Mouse (Mus musculus) 416B (cell line): ENCODE results near the gene Spata31d1a.
"Not testable (repeated sequence)": the region's sequence is repeated elsewhere in the genome, so short reads cannot be mapped to it uniquely, and the experiment has no call there.

Experiments
- DNase-seq: peaks from one replicate; pipeline ENCODE4 v3.0.0; 2011; ENCODE audit warnings: low read depth

Spata31d1a gene

DNA sequence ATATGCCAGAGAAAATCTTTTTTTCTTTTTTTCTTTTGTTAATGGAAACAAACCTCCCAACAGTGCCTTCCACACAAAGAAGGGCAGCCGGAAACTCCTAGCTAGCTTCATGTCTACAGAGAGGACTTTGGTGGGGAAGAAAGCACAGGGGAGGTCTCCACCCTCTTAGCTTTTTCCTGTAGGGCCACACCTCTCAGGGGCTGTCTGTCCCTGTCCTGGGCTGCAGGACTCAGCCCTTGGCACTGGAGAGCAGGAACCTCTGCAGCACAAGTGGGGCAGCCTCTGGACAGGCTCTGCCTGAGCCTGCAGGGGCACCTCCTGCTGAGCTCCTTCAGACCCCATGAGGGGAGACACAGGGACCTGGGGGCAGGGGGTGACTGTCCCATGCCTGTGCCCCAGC is 10.0 kb downstream of the Spata31d1a start:
- not testable (repeated sequence) for DNase-seq

DNA sequence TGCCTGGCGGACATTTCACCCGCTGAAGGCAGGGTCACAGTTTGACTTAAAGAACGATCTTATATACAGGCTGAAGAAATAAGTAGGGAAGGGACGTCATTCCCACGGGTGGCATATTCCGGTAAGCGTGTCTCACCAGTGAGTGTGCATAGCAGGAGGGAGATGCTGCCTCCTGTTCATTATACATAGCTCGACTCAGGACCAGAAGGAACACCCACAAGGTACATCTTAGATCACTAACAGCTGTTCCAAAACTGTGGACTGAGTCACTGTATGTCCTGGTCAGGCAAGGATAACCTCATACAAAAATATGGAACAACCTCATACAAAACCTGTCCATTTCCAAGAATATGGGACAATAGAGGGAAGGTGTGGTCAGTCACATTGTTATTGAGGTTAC is 11.0 kb downstream of the Spata31d1a start:
- DNase-seq, result no peak

DNA sequence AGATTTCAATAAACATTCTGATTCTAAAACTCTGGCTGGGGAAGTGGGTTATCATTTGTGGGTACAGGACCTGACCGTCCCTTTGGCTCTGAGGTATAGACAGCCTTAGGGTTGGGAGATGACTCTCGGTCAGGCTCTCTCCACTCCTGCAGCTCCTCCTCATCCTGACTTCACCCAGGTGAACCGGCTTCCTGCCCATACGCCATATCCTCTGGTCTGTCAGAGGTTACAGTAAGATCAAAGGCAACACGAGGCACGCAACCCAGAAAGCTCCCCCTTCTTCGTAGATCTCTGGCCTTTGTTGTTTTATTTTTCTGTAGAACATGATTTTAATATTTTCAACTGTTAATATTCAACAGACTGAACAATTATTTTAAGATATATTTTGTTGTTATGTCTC is 14.3 kb downstream of the Spata31d1a start:
- no peak for DNase-seq

DNA sequence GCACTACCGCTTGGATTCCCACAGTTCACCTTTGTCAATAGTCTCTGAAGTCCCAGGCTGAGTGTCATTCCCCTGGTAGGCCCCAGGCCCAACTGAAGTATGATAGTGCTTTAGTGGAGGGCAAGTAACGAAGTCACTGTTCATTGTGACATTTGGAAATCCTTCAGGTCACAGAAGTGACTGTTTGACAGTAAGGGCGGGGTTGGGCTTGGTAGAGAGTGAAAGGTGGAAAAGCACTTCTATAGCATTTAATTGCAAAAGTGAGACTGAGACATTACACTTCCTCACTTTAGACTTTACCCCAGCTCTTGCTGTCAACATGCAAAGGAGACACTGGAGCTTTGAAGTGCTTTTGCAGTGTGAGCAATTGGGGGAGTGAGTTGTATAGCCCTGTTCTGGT is 16.1 kb downstream of the Spata31d1a start, which contains the start of gene 4921517D22Rik:
4921517D22Rik (minus strand) TSS at position 101 of the 400 bp plus-strand sequence.
- DNase-seq, result no peak

DNA sequence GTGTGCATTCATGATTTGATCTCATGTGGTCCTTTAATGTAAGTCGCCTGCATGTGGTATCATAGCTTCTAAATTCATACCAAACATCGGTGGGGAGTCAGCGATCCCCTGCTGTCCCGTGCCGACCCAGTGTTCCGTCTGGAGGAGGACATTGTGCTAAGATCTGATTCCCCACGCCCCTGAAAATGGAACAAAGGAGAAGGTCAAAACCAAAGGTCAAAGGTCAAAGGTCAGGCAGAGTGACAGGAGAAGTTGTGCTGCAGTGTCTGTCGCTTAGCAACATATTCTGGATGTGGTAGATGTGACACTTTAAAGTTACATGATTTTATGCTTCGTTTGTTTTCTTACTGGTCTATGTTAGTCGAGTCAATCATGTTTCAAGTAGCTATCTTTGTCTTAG is 18.7 kb downstream of the Spata31d1a start:
- no peak for DNase-seq

DNA sequence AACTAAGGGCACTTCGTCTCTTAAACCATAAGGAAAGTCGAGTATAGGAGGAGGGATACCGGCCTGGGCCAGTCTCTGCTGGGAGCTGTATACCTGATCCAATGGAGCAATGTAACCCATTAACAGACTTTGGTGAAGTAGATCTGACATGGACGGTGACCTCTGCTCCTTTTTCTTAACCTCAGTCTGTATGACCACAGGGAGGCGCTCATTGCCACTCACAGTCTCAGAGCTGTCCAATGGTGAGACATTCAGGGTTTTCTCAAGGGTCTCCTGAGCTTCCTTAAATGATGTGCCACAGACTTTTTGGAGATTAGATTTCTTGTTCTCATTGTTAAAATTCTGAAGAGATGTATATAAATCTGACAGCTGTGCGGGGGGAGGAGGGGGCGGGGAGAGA is 19.6 kb downstream of the Spata31d1a start:
- no peak for DNase-seq

DNA sequence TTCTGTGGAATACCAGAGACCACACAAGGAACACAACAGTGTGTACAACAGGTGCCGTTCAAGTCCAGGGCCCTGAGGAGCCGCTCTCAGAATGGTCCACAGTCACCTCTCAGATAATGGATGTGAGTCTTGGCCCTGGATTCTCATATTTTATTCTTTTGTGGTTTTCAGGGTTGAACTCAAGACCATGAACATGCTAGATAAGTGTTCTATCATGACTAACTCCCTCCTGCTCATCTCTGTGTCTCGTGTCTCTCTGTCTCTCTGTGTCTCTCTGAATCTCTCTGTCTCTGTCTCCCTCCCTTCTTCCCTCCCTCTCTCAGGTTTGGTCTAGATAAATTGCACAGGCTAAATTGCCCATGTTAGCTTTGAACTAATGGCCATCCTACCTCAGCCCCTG is 20.3 kb downstream of the Spata31d1a start:
- DNase-seq, result no peak

DNA sequence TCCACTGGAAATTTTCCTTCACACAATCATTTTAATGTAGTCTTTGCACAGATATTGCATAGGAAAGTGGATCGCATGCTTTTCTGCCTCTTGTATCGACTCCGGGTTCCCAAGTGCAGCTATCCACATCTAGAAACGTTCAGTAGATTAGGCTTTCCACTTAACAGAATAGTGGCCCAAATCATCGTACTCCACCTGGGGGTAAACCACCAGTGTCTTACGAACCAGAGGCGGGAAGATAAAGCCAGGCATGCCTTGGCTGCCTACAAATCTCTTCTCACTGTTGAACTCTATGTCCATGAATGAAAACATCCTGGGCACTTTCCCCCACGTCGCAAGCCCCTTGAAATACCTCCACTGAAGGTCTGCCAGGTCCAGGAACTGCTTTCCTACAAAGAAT is 20.8 kb downstream of the Spata31d1a start:
- DNase-seq, result no peak

DNA sequence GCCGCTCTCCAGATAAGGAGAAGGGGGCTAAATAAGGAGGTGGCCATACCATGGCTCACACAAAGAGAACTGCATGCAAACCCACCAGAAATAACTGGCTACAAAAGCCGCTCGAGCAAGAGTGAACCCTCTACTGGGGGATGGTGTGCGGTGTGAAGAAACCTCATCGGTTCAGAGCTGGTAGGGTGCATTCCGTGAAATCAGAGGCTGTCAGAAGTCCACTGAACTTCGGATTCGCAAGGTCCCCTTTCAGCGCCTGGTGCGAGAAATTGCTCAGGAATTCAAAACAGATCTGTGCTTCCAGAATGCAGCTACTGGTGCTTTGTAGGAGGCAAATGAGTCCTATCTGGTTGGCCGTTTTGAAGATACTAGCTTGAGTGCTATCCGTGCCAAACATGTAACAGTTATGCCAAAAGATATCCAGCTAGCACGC is 21.8 kb downstream of the Spata31d1a start:
- DNase-seq, result no peak

DNA sequence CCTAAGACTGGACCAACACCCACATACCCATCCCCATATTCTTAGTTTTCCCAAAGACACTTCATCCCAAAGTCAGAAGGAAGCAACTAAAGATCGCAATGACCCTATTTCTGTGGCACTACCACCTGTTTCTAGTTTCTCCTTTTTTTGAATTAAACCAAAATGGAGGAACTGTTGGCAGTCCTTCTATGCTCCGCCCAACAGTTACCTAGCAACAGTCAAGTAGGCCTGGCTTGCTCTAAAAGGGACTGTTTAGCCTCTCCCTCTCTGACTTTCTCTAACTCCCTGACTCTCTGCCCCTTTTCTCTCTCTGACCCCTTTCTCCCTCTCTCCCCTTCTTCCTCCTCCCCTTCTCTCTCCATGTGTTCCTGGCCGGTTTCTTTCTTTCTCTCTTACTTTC is 24.9 kb downstream of the Spata31d1a start:
- DNase-seq, result no peak

DNA sequence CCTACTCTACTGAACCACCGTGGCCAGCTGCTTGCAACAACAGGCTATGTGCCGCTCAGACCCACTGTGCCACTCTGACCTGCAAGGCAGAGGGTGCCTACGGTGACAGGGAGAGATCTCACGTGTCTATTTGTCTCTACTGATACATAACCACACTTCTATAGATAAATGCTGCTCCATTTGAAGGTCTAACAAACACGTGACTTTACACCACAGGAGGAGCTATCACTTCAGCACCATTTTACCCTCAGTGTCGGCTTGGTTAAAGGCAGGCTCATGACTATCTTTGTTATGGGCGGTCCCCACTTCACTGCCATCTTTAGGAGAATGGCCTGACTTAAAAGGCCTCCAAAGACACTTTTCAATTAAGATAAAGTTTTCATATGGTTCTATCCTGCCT is 27.5 kb downstream of the Spata31d1a start:
- DNase-seq, result peak; percentile 57

DNA sequence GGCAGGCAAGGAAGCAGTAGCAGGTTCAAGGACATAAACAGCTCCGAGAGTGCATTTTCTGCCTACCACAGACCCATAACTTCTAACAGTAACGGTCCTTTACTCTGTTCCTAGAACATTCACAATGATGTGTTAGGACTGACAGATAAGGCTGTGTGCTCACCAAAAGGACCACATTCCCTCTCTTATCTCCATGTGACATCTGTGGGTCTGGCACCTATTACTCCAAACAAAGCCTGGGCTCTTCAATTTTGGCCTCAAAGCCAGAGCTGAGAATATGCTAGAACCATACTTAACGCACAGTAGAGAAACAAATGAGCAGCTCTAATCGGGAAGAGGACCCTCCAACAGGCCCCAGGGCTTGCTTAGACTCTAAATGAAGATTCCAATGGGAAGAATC is 30.2 kb downstream of the Spata31d1a start:
- peak; percentile 53 for DNase-seq

DNA sequence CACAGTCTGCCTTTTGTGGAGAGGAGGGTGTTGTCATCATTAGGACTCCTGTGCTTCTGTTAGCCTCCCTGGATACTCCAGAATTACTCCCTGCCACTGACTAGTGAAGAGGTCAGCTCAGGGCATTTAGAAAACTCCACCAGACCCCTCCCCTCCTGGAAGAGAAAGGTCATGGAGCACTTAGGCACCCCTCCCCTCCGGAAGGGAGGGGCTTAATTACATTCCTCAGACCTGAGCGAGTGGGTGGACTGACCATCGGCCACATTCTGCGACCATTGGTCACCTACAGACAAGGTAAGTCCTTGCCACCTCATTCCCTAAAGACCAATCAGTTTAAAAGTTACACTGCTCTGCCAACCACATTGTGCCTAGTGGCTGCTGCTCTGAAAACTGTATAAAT is 30.8 kb downstream of the Spata31d1a start:
- no peak for DNase-seq

DNA sequence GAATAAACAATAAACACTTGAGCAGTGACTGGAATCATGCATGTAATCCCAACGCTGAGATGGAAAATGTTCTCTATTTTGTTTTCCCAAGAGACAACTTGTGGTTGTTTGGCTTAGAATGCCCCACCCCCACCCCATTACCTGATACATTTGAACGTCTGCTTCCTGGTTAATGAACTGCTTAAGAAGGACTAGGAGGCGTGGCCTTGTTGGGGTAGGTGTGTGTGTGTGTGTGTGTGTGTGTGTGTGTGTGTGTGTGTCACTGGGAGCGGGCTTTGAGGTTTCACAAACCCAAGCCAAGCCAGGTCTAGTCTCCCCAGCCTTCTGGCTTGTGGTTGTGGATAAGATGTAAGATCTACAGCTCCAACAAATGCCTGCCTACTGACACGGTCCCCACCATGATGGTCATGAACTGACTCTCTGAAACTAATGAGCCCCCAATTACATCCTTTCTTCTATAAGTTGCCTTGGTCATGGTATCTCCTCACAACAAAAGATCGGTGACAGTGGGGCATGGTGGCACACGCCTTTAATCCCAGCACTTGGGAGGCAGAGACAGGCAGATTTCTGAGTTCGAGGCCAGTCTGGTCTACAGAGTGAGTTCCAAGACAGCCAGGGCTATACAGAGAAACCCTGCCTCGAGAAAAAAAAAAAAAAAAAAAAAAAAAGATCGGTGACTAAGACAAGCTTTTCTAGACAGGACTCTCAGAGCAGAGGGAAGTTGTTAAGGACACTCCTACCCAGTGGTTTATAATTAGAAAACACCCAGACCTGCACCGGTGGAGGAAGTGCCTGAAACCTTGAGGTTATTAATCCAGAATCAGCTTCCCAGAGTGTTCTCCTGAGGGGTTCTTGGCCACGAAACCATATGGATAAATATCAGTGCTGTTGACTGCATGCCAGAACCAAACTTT is 33.6 kb downstream of the Spata31d1a start:
- DNase-seq, result peak; percentile 71

DNA sequence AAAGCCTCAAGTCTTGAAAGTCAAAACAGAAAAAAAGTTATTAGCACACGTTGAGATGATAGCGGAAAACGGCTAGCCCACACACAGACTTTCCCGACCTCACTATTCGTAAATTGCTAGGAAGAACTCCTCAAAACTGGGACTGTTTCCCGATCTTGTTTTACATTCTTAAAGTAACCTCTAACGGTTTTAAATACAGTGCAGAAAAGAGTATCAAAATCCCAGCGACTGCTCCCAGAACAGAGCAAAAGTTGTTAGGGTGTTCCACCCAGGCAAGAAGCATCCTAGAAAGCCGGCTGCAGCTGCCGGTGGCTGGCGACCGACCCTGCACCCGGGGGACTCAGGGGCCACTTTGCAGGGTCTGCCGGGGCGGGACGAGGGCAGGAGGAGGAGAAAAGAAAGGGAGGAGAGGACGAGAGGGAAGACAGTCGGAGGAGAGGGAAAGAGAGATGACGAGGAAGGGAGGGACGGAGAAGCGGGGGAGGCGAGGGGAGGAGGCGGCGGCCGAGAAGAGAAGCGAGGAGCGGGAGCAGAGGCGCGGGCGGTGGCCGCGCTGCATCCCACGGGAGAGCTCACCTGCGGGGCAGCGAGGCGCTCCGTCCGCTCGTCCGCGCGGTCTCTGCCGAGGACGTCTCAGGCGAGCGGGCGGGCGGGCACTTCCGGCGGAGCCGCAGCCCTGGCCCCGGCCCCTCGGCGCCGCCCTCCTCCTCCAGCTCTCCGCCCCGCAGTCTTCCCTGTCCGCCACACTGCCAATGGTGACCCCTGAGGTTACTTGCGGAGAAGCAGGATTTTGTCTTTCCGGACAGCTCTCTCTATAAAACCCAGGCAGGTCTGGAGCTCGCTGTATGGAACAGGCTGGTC is 34.7 kb downstream of the Spata31d1a start, which contains the start of gene Golm1:
Golm1 (minus strand) TSS at position 661 of the 861 bp plus-strand sequence.
- peak; percentile 57 for DNase-seq

DNA sequence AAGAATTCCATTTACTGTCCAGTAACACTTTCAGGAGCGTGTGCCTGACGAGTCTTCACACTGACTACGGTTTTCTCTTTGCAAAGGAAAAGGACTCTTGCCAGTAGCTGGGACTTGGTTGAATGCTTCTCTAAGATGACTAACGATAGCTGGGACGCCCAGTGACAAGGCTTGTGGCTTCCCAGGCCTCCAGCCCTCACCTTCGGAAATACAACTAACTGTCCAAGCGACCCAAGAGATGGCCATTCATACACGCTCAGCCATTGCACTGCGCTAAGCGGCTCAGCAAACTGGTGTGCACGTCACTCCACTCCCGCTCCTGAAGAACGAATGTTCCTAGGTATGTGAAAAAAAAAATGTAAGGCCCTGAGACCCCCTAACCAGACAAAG is 35.4 kb downstream of the Spata31d1a start:
- DNase-seq, result peak; percentile 82

DNA sequence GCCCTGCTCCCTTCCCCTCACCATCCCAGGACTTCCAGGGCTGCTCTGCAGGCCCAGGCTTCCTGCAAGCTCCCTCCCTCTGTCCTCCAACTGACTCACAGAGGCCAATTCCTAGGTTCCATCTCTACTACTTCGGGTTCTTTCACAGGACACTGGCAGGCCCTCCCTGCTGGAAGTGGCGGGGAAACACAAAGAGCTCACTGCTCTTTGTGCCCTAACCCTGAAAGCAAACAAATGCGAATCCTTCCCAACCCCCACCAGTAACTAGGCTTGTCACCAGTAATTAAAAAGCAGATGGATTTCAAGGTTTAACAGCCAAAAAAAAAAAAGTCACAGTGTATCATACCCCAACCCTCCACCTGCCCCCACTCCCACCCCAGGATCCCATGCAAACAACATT is 35.9 kb downstream of the Spata31d1a start:
- peak; percentile 47 for DNase-seq

DNA sequence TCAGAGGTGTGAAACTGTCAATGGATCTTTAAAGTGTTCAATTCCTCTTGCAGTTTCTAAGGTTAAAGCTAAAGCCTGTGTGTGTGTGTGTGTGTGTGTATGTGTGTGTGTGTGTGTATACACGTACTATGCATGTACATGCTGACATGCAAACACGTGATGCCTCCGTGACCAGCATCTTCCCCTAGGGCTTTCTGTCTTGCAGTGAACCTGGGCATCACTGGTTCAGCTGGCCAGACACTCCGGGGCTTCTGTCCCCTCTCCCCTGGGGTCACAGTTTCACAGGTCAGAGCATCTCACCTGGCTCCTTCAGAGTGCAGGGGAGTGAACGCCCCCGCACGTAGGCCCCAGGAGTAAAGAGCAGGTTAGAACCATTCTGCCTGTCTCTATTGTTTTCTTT is 36.5 kb downstream of the Spata31d1a start:
- no peak for DNase-seq

DNA sequence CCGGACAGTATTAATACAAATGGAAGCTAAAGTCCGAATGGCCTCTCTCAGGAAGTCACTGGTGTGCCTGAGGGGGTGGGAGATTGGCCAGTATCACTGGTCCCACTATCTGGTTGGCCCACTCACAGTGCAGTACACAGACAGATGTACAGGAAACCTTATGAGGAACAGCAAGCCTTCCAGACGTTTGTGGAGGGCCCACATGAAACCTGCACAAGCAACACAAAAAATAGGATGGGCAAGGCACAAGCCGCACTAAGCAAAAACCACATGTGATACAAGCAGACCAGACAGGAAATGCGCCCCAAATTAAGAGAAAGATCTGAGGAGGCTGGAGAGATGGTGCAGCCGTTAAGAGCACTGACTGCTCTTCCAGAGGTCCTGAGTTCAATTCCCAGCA is 37.9 kb downstream of the Spata31d1a start:
- peak; percentile 89 for DNase-seq

DNA sequence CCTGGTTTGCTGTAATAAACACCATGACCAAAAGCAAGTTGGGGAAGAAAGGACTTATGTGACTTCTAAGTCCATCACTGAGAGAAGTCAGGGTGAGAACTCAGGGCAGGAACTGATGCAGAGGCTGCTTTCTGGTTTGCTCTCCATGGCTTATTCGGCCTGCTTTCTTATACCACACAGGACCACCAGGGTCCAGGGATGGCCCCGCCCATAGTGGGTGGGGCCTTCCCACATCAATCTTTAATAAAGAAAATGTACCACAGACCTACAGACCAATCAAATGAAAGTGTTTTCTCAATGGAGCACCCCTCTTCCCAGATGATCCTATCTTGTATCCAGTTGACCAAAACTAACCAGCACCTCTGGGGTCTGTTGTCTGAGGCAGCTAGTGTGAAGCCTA is 38.6 kb downstream of the Spata31d1a start:
- DNase-seq, result no peak

DNA sequence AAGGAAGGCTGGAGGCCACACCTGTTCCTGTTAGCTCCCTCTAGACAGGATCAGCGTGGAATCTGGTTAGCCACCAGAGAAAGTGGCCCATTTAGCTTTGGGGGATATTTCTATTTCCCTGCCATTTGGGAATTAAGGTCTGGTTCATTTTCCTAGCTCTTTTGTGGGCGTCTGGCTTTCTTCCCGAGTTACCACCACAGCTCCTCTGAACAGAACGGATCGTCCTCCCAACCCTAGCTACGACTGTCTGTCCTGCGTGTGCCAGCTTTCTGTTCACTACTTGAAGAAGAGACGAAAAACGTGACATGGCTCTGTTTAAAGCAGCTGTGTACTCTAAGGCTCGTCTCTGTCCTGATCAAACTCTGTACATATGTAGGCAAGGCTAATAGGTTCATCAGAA is 40.2 kb downstream of the Spata31d1a start:
- no peak for DNase-seq

DNA sequence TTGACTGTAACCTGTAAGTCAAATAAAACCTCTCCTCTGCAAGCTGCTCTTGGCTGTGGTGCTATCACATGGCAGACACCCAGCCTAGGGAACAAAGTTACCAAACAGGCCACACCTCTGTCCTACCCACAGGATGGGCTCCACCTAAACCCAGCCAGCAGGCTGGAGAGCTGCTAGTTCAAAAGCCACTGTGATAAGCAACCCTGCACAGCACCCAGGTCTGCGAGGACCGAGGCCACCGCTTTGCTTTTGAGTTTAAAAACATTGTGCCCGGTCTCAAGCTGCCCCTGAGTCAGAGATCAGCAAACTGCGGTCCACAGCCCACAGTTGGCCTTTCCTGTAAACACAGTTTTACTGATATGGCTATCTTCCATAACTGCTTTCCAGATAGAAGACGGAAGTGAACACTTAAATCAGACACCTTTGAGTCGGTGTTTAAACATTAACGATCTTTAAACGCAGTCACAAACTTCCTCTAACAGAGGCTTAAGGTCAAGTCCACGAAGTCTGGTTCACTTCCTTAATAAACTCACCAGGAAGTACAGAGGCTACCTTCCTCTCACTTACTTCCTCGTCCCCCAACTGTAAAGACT is 41.5 kb downstream of the Spata31d1a start:
- peak; percentile 83 for DNase-seq
